Mouse (Mus musculus): ENCODE results near the gene Lrmda.

Gene Lrmda

GRCm38 (mm10) chr14:22329191-22329590 is 309.7 kb downstream of the Lrmda start:
- no peak for DNase-seq (ENCODE audit: low read depth)

GRCm38 (mm10) chr14:22335101-22335820 is 315.7 kb downstream of the Lrmda start:
- DNase-seq (ENCODE audit: low read depth) = no peak

DNA sequence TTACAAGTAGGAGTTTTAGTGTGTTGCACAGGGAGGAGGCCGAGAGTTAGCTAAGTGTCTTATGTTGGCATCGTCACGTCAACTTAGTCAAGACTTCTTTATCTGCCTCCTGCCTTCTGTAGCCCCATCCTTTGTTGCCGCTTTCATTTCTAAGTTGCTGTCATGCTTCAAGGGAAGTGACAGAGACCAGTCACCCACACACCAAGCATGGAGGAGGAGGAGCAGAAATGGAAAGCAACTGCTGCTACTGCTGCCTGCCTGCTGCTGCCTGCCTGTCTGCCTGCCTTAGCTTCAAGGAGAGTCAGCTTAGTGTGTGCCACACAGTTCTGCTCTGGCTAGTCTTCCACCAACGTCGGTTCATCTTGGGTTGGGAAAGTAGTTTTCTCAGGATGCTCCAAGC is 319.7 kb downstream of the Lrmda start:
- no peak for DNase-seq (ENCODE audit: low read depth)

DNA sequence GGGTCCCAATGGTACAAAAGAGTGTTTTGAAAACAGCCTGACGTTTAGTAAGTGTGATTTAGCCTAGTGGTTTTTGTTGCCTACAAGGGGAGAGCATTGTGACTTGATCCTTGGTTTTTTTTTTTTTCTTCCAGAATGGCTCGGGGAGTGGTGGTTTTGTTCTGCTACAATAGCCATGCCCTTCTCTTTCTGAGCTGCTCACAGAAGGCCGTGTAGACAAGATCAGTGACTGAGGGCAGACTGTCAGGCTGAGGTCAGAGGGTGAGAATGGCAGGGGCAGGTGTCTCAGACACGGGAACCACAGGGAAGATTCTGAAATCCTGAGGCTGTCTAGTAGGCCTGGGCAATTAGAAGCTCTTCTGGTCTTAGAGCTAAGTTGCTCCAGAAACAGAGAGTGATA is 323.8 kb downstream of the Lrmda start:
- no peak for DNase-seq (ENCODE audit: low read depth)

- DNase-seq (ENCODE audit: low read depth) = no peak
These were observed 325.7 kb downstream of the Lrmda start for GRCm38 (mm10) chr14:22345248-22345647.

DNA sequence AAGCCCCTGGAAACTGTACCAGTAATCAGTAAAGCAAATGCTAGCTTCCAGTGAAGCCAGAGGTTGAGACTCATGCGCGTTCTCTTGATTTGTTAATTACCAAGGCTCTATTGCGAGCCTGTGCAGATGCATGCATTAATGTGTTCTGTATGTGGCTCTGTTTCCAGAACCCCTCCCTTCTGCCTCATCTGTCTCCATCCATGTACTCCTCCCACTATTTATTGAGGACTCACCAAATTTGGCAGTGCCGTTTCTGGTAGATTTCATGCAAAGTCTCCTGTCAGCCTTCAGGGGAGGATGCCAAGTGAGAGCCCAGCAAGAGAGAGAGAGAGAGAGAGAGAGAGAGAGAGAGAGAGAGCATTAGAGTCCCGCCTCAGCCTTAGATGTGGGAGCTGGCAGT is 334.1 kb downstream of the Lrmda start:
- no peak for DNase-seq (ENCODE audit: low read depth)

GRCm38 (mm10) chr14:22354769-22355574 is 335.5 kb downstream of the Lrmda start:
- DNase-seq (ENCODE audit: low read depth) = no peak

GRCm38 (mm10) chr14:22357991-22358503 is 338.5 kb downstream of the Lrmda start:
- no peak for DNase-seq (ENCODE audit: low read depth)

- no peak for DNase-seq (ENCODE audit: low read depth)
These were observed 344.7 kb downstream of the Lrmda start for GRCm38 (mm10) chr14:22364010-22364748.

- DNase-seq (ENCODE audit: low read depth) = no peak
These were observed 345.4 kb downstream of the Lrmda start for GRCm38 (mm10) chr14:22364771-22365355.

DNA sequence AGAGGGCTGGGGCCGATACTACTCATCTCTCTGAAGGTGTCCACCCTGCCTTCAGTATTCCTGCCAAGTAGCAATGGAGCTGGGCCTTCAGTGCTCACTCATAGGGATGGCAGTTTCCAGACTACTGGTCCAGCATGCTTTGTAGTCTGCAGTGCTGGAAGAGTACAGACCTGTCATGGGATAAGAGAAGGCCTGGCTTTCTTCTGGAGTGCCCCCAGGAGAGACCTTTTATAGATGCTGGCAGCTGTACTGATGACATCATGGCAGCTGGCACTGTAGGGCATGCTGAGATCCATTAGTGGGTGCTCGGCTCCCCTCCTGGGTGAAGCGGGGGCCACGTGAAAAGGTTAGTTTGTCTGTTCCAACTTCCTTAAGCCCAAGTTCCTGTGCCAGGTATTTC is 348.1 kb downstream of the Lrmda start:
- no peak for DNase-seq (ENCODE audit: low read depth)

GRCm38 (mm10) chr14:22371136-22371535 is 351.6 kb downstream of the Lrmda start:
- no peak for DNase-seq (ENCODE audit: low read depth)

DNA sequence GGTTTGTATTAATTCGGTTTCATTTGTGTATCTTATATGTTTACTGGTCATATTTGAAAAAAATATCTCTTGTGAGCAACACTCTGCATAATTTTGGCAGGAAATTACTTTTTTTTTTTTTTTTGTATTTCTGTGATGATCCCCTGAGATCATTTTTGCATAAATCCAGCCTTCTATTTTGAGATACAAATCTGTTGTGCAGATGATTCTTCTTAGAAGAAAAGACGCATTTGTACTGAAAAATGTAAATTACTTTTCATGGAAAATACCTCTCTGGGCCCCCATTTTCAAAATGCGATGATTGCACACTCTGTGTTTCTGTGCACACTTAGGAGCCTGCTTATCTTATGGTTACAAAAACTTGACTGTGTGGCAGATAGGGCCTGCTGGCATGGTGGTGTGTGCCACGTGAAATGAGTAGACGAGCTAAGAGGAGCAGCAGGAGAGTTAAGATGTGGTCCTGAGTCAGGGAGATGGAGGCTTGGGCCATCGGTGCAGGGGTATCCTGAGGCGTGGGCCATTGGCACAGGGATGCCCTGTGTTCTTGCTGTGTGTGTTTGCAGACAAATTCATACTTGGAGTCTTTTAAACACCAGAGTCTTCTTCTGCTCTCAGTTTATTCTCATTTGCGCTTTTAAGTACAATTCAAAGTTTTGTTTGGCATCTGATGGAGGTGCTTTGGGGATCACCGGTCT is 353.3 kb downstream of the Lrmda start:
- DNase-seq (ENCODE audit: low read depth) = no peak

- DNase-seq (ENCODE audit: low read depth) = no peak
These were observed 353.8 kb downstream of the Lrmda start for GRCm38 (mm10) chr14:22373361-22373745.

GRCm38 (mm10) chr14:22377148-22377547 is 357.6 kb downstream of the Lrmda start:
- no peak for DNase-seq (ENCODE audit: low read depth)

- DNase-seq (ENCODE audit: low read depth) = no peak
These were observed 362.6 kb downstream of the Lrmda start for GRCm38 (mm10) chr14:22382101-22382500.

DNA sequence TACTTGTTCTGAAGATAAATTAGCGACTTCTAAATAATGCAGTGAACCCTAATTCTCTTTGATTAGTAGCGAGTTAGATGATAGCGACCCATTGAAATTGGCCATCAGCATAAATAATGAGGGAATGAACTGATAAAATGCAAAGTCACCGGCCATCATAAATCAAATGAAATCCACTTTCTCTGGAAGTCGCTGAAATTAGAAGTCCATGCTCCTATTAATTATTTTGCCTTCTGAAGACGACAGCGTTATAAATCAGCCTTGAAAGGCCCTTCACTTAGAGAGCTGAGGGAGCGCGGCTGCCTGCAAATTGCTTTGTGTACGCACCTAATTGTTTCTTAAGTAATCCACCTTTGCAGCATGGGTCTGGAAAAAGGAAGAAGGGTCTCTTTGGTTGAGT is 374.1 kb downstream of the Lrmda start:
- DNase-seq (ENCODE audit: low read depth) = no peak

- no peak for DNase-seq (ENCODE audit: low read depth)
These were observed 382.9 kb downstream of the Lrmda start for GRCm38 (mm10) chr14:22402411-22402810.

DNA sequence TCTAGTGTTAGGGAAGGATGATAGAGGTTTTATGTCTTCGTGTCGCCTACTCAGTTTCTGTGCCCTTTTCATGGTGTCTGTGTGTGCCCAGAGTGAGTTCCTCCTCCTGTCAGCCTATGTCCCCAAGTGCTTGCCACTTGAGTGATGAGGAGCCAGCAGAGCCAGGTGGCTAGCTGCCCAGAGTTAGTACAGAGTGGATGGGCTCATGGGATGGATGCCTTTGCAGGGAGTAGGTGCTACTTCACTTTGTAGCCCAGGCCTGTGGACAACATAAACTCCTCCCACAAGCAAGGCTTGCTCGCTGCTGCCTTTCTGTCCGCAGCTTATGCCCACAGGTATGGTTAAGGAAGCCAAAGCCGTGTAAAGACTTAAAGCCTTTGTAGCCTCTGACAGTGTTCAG is 387.1 kb downstream of the Lrmda start:
- DNase-seq (ENCODE audit: low read depth) = no peak

DNA sequence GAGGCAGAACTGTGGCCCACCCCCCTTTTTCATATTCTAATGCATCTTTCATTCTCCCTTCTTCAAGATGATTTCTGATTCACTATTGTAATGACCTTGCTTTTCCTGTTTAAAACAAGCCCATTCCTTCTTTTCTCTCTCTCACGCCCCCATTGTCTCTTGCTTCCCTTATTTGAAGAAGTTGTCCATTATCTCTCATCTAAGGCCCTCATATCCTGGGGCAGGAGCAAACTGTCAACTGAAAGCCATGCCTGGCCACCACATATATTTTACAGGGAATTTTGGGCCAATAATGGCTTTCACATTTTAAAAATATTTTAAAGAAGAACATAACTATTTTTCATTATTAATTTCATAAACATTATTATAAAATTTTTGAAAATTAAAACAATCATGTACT is 391.3 kb downstream of the Lrmda start:
- DNase-seq (ENCODE audit: low read depth) = no peak

DNA sequence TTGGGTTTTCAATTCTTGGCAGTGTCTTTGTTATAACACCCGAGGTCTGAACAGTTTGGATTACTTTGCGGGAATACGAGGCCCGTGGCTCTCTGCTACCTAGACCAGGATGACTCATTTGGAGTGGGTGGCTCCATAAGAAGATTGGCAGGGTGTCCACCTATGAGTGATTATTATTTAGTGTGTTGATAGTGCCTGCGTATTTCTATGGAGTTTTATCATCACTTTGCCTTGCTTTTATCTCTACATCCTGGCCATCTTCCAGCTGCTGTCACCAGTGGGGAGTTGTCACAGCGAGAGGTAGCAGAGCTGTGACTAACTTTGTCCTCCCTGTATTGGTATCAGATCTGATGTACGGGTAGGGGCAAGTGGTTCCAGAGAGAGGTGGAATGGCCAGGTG is 393.7 kb downstream of the Lrmda start:
- DNase-seq (ENCODE audit: low read depth) = no peak

DNA sequence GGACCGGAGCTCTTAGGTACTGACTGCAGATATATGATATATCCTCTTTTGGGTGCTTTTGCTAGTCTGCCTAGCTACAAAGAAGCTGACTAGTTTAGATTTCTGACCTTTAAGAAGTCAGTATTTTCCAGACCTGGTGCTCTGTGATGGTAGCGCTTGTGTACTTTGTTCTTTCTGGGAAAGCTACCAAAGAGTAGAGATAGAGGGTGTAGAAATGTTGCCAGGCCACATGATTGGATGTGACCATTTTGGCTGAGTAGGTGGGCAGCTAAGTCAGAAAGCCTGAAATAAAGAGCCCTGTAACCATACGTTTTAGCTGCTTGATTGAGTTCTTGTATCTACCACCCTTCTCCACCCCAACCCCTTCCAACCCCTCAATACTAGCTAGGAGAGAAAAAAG is 398.2 kb downstream of the Lrmda start:
- DNase-seq (ENCODE audit: low read depth) = no peak

Measured in induced T-regulatory cell, adult 2 months (primary cell).